In the genomic region with DNA sequence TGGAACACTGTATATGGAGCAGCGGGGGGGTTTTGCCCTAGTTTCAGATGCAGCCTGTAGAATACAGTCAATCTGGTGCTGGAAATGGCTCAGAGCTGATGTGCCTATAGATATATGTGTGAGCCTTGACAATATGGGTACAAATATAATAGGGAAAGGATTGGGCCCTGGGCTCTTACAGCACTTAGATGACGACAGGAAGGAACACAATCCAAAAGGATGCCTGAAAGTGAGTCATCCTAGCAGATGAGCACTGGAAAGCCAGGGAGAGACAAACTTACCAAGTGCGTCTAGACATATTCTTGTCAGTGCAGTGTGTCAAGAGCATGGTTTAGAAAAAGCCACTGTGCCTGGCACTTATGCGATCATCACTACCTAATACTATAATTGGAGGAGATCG, we compare ENCODE assay signal across 23 mouse cellular contexts. TPM values are rescaled to one million over a fixed set of nuclear protein-coding genes. Genes with fewer than 3 reads are reported as not detected.
DNase-seq lines count a peak whose midpoint lies in the region; ATAC-seq lines count a peak whose summit lies in the region.
"Had no signal": no experiment of that assay in that cellular context is flagged by ENCODE, and none has a peak within 500 bp of the region (broad histone marks: within the 10 kb centered on the region; RNA-seq: fewer than 3 reads in every experiment).

No protein-coding gene starts in this region.

- H3K4me1 ChIP-seq in midbrain, embryonic 16.5 days (ENCODE audit: control insufficient read depth, insufficient read depth, low read length), result no peaks in the 10 kb centered on the region
- H3K4me1 ChIP-seq: embryonic facial prominence, embryonic 10.5 days; embryonic facial prominence, embryonic 12.5 days; forebrain, embryonic 13.5 days; forebrain, embryonic 15.5 days had no signal

- peak; percentile 3 for DNase-seq in right cerebral cortex, adult 18-20 months
- DNase-seq in right cerebral cortex, adult 2 months (ENCODE audit: low spot score in 2 of 2), result no peak
- peak; percentile 9 for DNase-seq in 3T3-L1 (ENCODE audit: low read depth, low spot score)
- DNase-seq in Muller cell, postnatal 12 days (ENCODE audit: inconsistent ontology term), result peak; percentile 34
- DNase-seq in layer of hippocampus, adult 8-10 months (ENCODE audit: low spot score in 2 of 2), result no peak
- DNase-seq: adrenal gland, adult 2 months; adrenal gland, postnatal 10 days; adrenal gland, postnatal 25 days; B cell, adult 2 months; cerebellum, adult 11-12 months; cerebellum, adult 2 months; cerebellum, adult 9-10 months; cerebellum, postnatal 10 days; cerebellum, postnatal 25 days; forebrain, postnatal 0 days had no signal

- H3K27me3 ChIP-seq in midbrain, embryonic 16.5 days (ENCODE audit: control insufficient read depth, insufficient read depth, low read depth, low read length), result no peaks in the 10 kb centered on the region
- H3K27me3 ChIP-seq: CH12.LX; embryonic facial prominence, embryonic 12.5 days; forebrain, embryonic 13.5 days; forebrain, embryonic 15.5 days had no signal

- H3K4me2 ChIP-seq in midbrain, embryonic 16.5 days (ENCODE audit: low read length), result no peak overlapping the region
- H3K4me2 ChIP-seq: embryonic facial prominence, embryonic 12.5 days; forebrain, embryonic 13.5 days; forebrain, embryonic 15.5 days had no signal

- no peaks in the 10 kb centered on the region for H3K36me3 ChIP-seq in midbrain, embryonic 16.5 days (ENCODE audit: control insufficient read depth, insufficient read depth, low read length)
- H3K36me3 ChIP-seq: embryonic facial prominence, embryonic 10.5 days; embryonic facial prominence, embryonic 12.5 days; forebrain, embryonic 15.5 days; G1E had no signal

- H3K9ac ChIP-seq in midbrain, embryonic 16.5 days (ENCODE audit: low read depth, low read length), result no peak overlapping the region
- H3K9ac ChIP-seq: embryonic facial prominence, embryonic 12.5 days; forebrain, embryonic 13.5 days; forebrain, embryonic 15.5 days; forebrain, postnatal 0 days had no signal

- no peak overlapping the region for H3K4me3 ChIP-seq in midbrain, embryonic 16.5 days (ENCODE audit: low read depth, low read length)
- H3K4me3 ChIP-seq: embryonic facial prominence, embryonic 10.5 days; embryonic facial prominence, embryonic 12.5 days; forebrain, embryonic 13.5 days; forebrain, embryonic 15.5 days had no signal

- H3K9me3 ChIP-seq in midbrain, embryonic 16.5 days (replicated peaks; ENCODE audit: control insufficient read depth, low read length, poor library complexity, severe bottlenecking), result no peaks in the 10 kb centered on the region
- H3K9me3 ChIP-seq: embryonic facial prominence, embryonic 10.5 days; embryonic facial prominence, embryonic 12.5 days; forebrain, embryonic 13.5 days; forebrain, embryonic 15.5 days; G1E had no signal

- 85% methylated on average over 5 of the region's 5 CpGs for WGBS in midbrain, embryonic 16.5 days

- ATAC-seq in midbrain, embryonic 16.5 days, result no peak
- ATAC-seq: CD4-positive, CD25-positive, alpha-beta regulatory T cell, adult 4 months; forebrain, embryonic 13.5 days; forebrain, embryonic 15.5 days; forebrain, postnatal 0 days had no signal

- no peak overlapping the region for H3K27ac ChIP-seq in midbrain, embryonic 16.5 days (ENCODE audit: low read length)
- H3K27ac ChIP-seq: embryonic facial prominence, embryonic 10.5 days; embryonic facial prominence, embryonic 12.5 days; forebrain, embryonic 13.5 days; forebrain, embryonic 15.5 days had no signal

RNA-seq across cellular contexts. Expression of a gene that starts 53.8 kb away (rescaled TPM):
- 10 to 100 TPM; 53.5 to 72.9 (median 62.5) TPM for total RNA-seq in layer of hippocampus, adult 8-10 months (2022)
- polyA plus RNA-seq in midbrain, embryonic 16.5 days (2015; fragmentation: Nextera tagmentation; extraction: Ambion mirVana), result 114 and 122 TPM in 2 replicates
- total RNA-seq: CH12.LX had no signal
- polyA plus RNA-seq: G1E had no signal

Comparison
In these comparisons a context has a peak if more than half of its experiments do, and no peak if none do; other contexts are left out.
1. DNase-seq: peak in right cerebral cortex, adult 18-20 months (single experiment), 3T3-L1 (single experiment) and Muller cell, postnatal 12 days (single experiment); none in right cerebral cortex, adult 2 months (0 of 2) and layer of hippocampus, adult 8-10 months (0 of 2).